10 mouse cellular contexts compared by ENCODE assay signal in genomic region chr2:122466901-122467300, GRCm38 (mm10). TPM values are rescaled to one million over a fixed set of nuclear protein-coding genes. Genes with fewer than 3 reads are reported as not detected.
DNase-seq lines count a peak whose midpoint lies in the region; ATAC-seq and TF ChIP-seq lines count a peak whose summit lies in the region.
"Had no signal": no experiment of that assay in that cellular context is flagged by ENCODE, and none has a peak within 500 bp of the region (broad histone marks: within the 10 kb centered on the region; RNA-seq: fewer than 3 reads in every experiment).

No protein-coding gene starts in this region.

- no peak for TF ChIP-seq POLR2A in heart, adult 2 months (IDR thresholded peaks at IDR 0.05; ENCODE audit: insufficient read depth, low read depth, low read length)

- H3K9ac ChIP-seq in heart, adult 2 months (ENCODE audit: low read depth, low read length): peak overlapping the region; percentile 53
- H3K9ac ChIP-seq in kidney, embryonic 15.5 days: peak overlapping the region; percentile 45
- H3K9ac ChIP-seq in midbrain, embryonic 13.5 days (replicated peaks): peak overlapping the region; percentile 60

- H3K79me2 ChIP-seq in heart, adult 2 months (replicated peaks; ENCODE audit: control insufficient read depth, insufficient read depth, low read length): no peaks in the 10 kb centered on the region

- H3K27me3 ChIP-seq in heart, adult 2 months (ENCODE audit: control insufficient read depth, insufficient read depth, low read length): no peaks in the 10 kb centered on the region
- peaks cover 31% of the 10 kb centered on the region for H3K27me3 ChIP-seq in forebrain, embryonic 10.5 days (ENCODE audit: poor library complexity, severe bottlenecking)
- peaks cover 11% of the 10 kb centered on the region; the same call in 1 of the 2 replicates for H3K27me3 ChIP-seq in kidney, embryonic 15.5 days
- H3K27me3 ChIP-seq in midbrain, embryonic 13.5 days: peaks cover 2% of the 10 kb centered on the region; the same call in 1 of the 2 replicates
- H3K27me3 ChIP-seq: Patski had no signal

- intact Hi-C loops in heart, adult 2 months (cut with DNase I): loop anchor here (1.0 to 10.0 kb wide), 4 partner anchors 86 to 272 kb away; no protein-coding TSS in a partner anchor

- H3K4me1 ChIP-seq in heart, adult 2 months (ENCODE audit: control insufficient read depth, insufficient read depth, low read length): peaks cover 6% of the 10 kb centered on the region
- peaks cover 13% of the 10 kb centered on the region for H3K4me1 ChIP-seq in forebrain, embryonic 10.5 days
- peaks cover 10% of the 10 kb centered on the region for H3K4me1 ChIP-seq in kidney, embryonic 15.5 days
- H3K4me1 ChIP-seq in midbrain, embryonic 13.5 days (replicated peaks): peaks cover 9% of the 10 kb centered on the region

- H3K27ac ChIP-seq in heart, adult 2 months: peak overlapping the region; percentile 78
- peak overlapping the region; percentile 80; the same call in 1 of the 2 replicates for H3K27ac ChIP-seq in forebrain, embryonic 10.5 days
- H3K27ac ChIP-seq in kidney, embryonic 15.5 days: no peak overlapping the region
- no peak overlapping the region for H3K27ac ChIP-seq in midbrain, embryonic 13.5 days

- peak in 1 of 2 experiments; percentile 17 for DNase-seq in heart, adult 2 months
- no peak for DNase-seq in heart, adult 9 months (ENCODE audit: low spot score in 2 of 2)
- peak; percentile 53 to 66 for DNase-seq in CD8-positive naive resting alpha-beta T cell, adult 2 months (ENCODE audit: low read depth in 2 of 2, low spot score in 2 of 2)
- DNase-seq in forebrain, embryonic 10.5 days (ENCODE audit: extremely low spot score, low spot score): peak; percentile 24
- DNase-seq in thymus, postnatal 4 days: peak; percentile 73

- 38% methylated on average over 11 of the region's 11 CpGs for WGBS in heart, adult 2 months
- 36% methylated on average over 11 of the region's 11 CpGs for WGBS in forebrain, embryonic 10.5 days
- 32% methylated on average over 11 of the region's 11 CpGs for WGBS in kidney, embryonic 15.5 days
- WGBS in midbrain, embryonic 13.5 days: 27% methylated on average over 11 of the region's 11 CpGs

- H3K4me2 ChIP-seq in kidney, embryonic 15.5 days: peak overlapping the region; percentile 96
- H3K4me2 ChIP-seq in midbrain, embryonic 13.5 days (replicated peaks): peak overlapping the region; percentile 85

- H3K36me3 ChIP-seq in heart, adult 2 months (ENCODE audit: control insufficient read depth, insufficient read depth, low read length): no peaks in the 10 kb centered on the region
- no peaks in the 10 kb centered on the region for H3K36me3 ChIP-seq in forebrain, embryonic 10.5 days (replicated peaks)
- H3K36me3 ChIP-seq in kidney, embryonic 15.5 days: no peaks in the 10 kb centered on the region
- H3K36me3 ChIP-seq in midbrain, embryonic 13.5 days: no peaks in the 10 kb centered on the region

- TF ChIP-seq EP300 in heart, adult 2 months (IDR thresholded peaks at IDR 0.05; ENCODE audit: insufficient read depth, low read depth, low read length): no peak

- no peaks in the 10 kb centered on the region for H3K9me3 ChIP-seq in forebrain, embryonic 10.5 days
- H3K9me3 ChIP-seq in kidney, embryonic 15.5 days (replicated peaks): no peaks in the 10 kb centered on the region
- no peaks in the 10 kb centered on the region for H3K9me3 ChIP-seq in midbrain, embryonic 13.5 days

- H3K4me3 ChIP-seq in heart, adult 2 months: peak overlapping the region; percentile 67
- H3K4me3 ChIP-seq in forebrain, embryonic 10.5 days: peak overlapping the region; percentile 64
- peak overlapping the region; percentile 58 for H3K4me3 ChIP-seq in kidney, embryonic 15.5 days (replicated peaks)
- H3K4me3 ChIP-seq in midbrain, embryonic 13.5 days (replicated peaks): peak overlapping the region; percentile 61

- ATAC-seq in kidney, embryonic 15.5 days (replicated peaks; ENCODE audit: low FRiP score): no peak
- ATAC-seq in midbrain, embryonic 13.5 days: no peak
- no peak for ATAC-seq in frontal cortex, adult (ENCODE audit: low TSS enrichment)

- TF ChIP-seq CTCF in heart, adult 2 months (IDR thresholded peaks at IDR 0.05): no peak

RNA-seq across cellular contexts. Expression of gene Gm14085, which starts 17.8 kb away (rescaled TPM):
- total RNA-seq in heart, adult 2 months (2021): under 1 TPM; 0.45 to 0.52 TPM
- 0.06 and 1.3 TPM in 2 replicates for polyA plus RNA-seq in heart, adult 2 months (2012; rRNA removed)
- polyA plus RNA-seq in forebrain, embryonic 10.5 days (2016; fragmentation: Nextera tagmentation; extraction: Ambion mirVana): not detected in 2 replicates
- polyA plus RNA-seq in kidney, embryonic 15.5 days (2015; fragmentation: Nextera tagmentation; extraction: Ambion mirVana): 0.12 TPM in 2 replicates
- not detected in 2 replicates for polyA plus RNA-seq in midbrain, embryonic 13.5 days (2015; fragmentation: Nextera tagmentation; extraction: Ambion mirVana)
- total RNA-seq: hematopoietic stem cell, adult 5-6 weeks had no signal
- polyA plus RNA-seq: Patski had no signal

RNA-seq across cellular contexts. Expression of gene Slc28a2, which starts 40.6 kb away (rescaled TPM):
- total RNA-seq in heart, adult 2 months (2021): 10 to 100 TPM; 20.4 to 20.7 TPM
- 17.6 and 37.8 TPM in 2 replicates for polyA plus RNA-seq in heart, adult 2 months (2012; rRNA removed)
- polyA plus RNA-seq in forebrain, embryonic 10.5 days (2016; fragmentation: Nextera tagmentation; extraction: Ambion mirVana): not detected in 2 replicates
- 0.54 and 0.82 TPM in 2 replicates for polyA plus RNA-seq in kidney, embryonic 15.5 days (2015; fragmentation: Nextera tagmentation; extraction: Ambion mirVana)
- polyA plus RNA-seq in midbrain, embryonic 13.5 days (2015; fragmentation: Nextera tagmentation; extraction: Ambion mirVana): 0.09 TPM in 1 of 2 replicates, not detected in the other
- polyA plus RNA-seq: Patski had no signal

Comparison
In these comparisons a context has a peak if more than half of its experiments do, and no peak if none do; other contexts are left out.
1. DNase-seq: peak in CD8-positive naive resting alpha-beta T cell, adult 2 months (2 of 2), forebrain, embryonic 10.5 days (single experiment) and thymus, postnatal 4 days (single experiment); none in heart, adult 9 months (0 of 2).
2. H3K27ac ChIP-seq: peak in heart, adult 2 months (single experiment) and forebrain, embryonic 10.5 days (single experiment); none in kidney, embryonic 15.5 days (single experiment) and midbrain, embryonic 13.5 days (single experiment).
3. RNA of gene Slc28a2, which starts 40.6 kb away (polyA plus RNA-seq): 17.6 to 37.8 TPM in heart, adult 2 months; 0.54 to 0.82 TPM in kidney, embryonic 15.5 days, not detected in forebrain, embryonic 10.5 days and 0.09 TPM in midbrain, embryonic 13.5 days; every median in the first group is over 10 times any median in the second.
4. Peak in every context shown above with its lines, with median percentiles within 50 percentile points of each other: H3K4me3 ChIP-seq and H3K9ac ChIP-seq.